Mouse (Mus musculus) stomach, postnatal 0 days (tissue): ENCODE results near the gene Anxa1.

Source experiments
- CTCF ChIP-seq: IDR thresholded peaks from 2 replicates; pipeline ENCODE4 v1.5.1; 2016; ENCODE audit warnings: antibody characterized with exemption, low read depth, mild to moderate bottlenecking, moderate library complexity
- EP300 ChIP-seq: optimal IDR thresholded peaks from 2 replicates; pipeline ENCODE3; 2016; ENCODE audit warnings: antibody characterized with exemption

DNA sequence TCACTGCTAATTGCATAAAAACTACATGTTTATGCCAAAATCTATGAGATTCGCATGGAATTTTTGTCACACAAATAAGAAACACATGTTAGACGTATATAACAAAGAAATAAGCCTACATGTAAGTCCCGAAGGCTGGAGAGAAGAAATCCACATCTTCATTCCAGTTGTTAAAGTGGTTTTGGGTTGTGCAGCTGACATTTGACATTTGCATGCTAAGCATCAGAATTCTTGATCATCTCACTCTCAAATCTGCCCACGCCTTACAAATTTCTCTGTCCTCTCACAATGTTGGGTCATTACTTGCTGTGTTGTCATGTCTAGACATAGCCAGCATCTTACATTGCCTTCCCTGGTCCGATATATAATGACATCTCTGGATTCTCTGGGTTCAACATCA is 24.2 kb downstream of the Anxa1 start:
- TF ChIP-seq CTCF (no peak), EP300 (no peak)
